Mouse (Mus musculus) lung, embryonic 14.5 days (tissue): ENCODE measurements around the gene Unc5cl. TPM values are rescaled to one million over a fixed set of nuclear protein-coding genes. Genes with fewer than 3 reads are reported as not detected.

Source experiments
- ATAC-seq: fragments of 200-750 bp; cut with Nextera tagmentation; 2 replicates; pipeline ENCODE4 v1.8.0; 2017; ENCODE audit warnings: mild to moderate bottlenecking, moderate TSS enrichment, moderate library complexity; ENCODE audit not compliant: insufficient read depth
- DNase-seq: peaks from one replicate; pipeline ENCODE4 v3.0.0-alpha.2; 2015
- H3K27ac ChIP-seq: fragments of 300-500 bp; sonication (generic); 2 replicates; pipeline ENCODE4 v1.5.1; 2014; ENCODE audit warnings: low read depth, mild to moderate bottlenecking, moderate library complexity
- H3K27me3 ChIP-seq: fragments of 300-500 bp; sonication (generic); 2 replicates; pipeline ENCODE4 v1.6.1; 2014; ENCODE audit warnings: low read length, control low read depth; ENCODE audit not compliant: insufficient read depth
- H3K36me3 ChIP-seq: fragments of 300-500 bp; sonication (generic); 2 replicates; pipeline ENCODE4 v1.6.1; 2014; ENCODE audit warnings: control low read depth; ENCODE audit not compliant: insufficient read depth
- H3K4me1 ChIP-seq: fragments of 300-500 bp; sonication (generic); 2 replicates; pipeline ENCODE4 v1.6.1; 2014; ENCODE audit warnings: antibody characterized with exemption, control low read depth; ENCODE audit not compliant: insufficient read depth
- H3K4me2 ChIP-seq: fragments of 300-500 bp; sonication (generic); 2 replicates; pipeline ENCODE4 v1.6.1; 2014; ENCODE audit warnings: mild to moderate bottlenecking
- H3K4me3 ChIP-seq: fragments of 300-500 bp; sonication (generic); 2 replicates; pipeline ENCODE4 v1.5.1; 2014; ENCODE audit warnings: low read depth, low read length
- H3K9ac ChIP-seq: fragments of 300-500 bp; sonication (generic); 2 replicates; pipeline ENCODE4 v1.6.1; 2014
- H3K9me3 ChIP-seq: fragments of 300-500 bp; sonication (generic); 2 replicates; pipeline ENCODE4 v1.6.1; 2016; ENCODE audit warnings: low read depth, low read length, control low read depth
- CTCF ChIP-seq: IDR thresholded peaks from 2 replicates; pipeline ENCODE4 v1.5.1; 2016; ENCODE audit warnings: antibody characterized with exemption, low read depth
- WGBS: fragments of 180-500 bp; shearing (Covaris S2); extraction: QIAGEN DNeasy Blood & Tissue Kit; methylation state at CpG from one replicate; pipeline ENCODE4 v1.1.7; 2014; 5-methylcytosine and 5-hydroxymethylcytosine counted together
- polyA plus RNA-seq: library from polyadenylated mRNA; unstranded; fragments of >200 nt; fragmentation: Nextera tagmentation; extraction: Ambion mirVana; gene quantifications from 2 replicates; pipeline ENCODE4 v1.2.1, GENCODE M21; 2014

The Unc5cl gene
- polyA plus RNA-seq, 1 experiment from 2014 or later, result 1.5 TPM

GRCm38 (mm10) chr17:48538328-48538727 lies 83.6 kb downstream of the Unc5cl start:
- Histone ChIP-seq H3K4me2 (no peak overlapping the region), H3K36me3 (no peaks in the 10 kb centered on the region), H3K9ac (no peak overlapping the region), H3K27ac (no peak overlapping the region), H3K9me3 (no peaks in the 10 kb centered on the region), H3K27me3 (no peaks in the 10 kb centered on the region), H3K4me1 (no peaks in the 10 kb centered on the region; the same call in 1 of the 2 replicates), H3K4me3 (no peak overlapping the region)
- ATAC-seq (no peak), DNase-seq (peak; percentile 67)
- TF ChIP-seq CTCF, result peak; percentile 72
- WGBS, result 71% methylated on average over 5 of the region's 5 CpGs

- Histone ChIP-seq H3K9ac (no peak overlapping the region), H3K9me3 (no peaks in the 10 kb centered on the region), H3K4me1 (no peaks in the 10 kb centered on the region; the same call in 1 of the 2 replicates), H3K27me3 (no peaks in the 10 kb centered on the region), H3K4me3 (no peak overlapping the region), H3K36me3 (no peaks in the 10 kb centered on the region), H3K4me2 (no peak overlapping the region), H3K27ac (no peak overlapping the region)
- TF ChIP-seq CTCF, result no peak
- ATAC-seq (no peak), DNase-seq (no peak)
- WGBS, result 89% methylated on average over 17 of the region's 17 CpGs
Observed at GRCm38 (mm10) chr17:48539326-48539725, 84.6 kb downstream of the Unc5cl start.

DNA sequence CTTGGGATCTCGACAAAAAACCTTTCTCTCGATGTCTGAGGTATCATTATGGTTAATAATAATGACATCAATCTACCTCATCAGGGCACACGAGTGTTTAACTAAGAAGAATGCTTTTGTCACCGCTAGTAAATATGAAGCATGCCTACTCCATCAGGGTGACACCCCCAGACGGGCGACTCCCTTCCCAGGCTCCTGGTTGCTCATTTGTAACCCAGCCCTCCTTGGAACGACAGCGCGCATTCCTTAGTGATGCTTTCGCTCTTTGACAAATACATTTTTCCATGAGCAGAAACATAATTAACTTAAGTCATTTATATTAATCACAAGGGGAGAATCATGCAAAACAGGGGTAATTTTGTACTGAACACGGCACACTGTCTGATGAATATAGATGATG lies 88.0 kb downstream of the Unc5cl start:
- Histone ChIP-seq H3K9me3 (no peaks in the 10 kb centered on the region), H3K27ac (no peak overlapping the region), H3K9ac (no peak overlapping the region), H3K4me2 (no peak overlapping the region), H3K27me3 (no peaks in the 10 kb centered on the region), H3K4me1 (no peaks in the 10 kb centered on the region; the same call in 1 of the 2 replicates), H3K4me3 (no peak overlapping the region), H3K36me3 (no peaks in the 10 kb centered on the region)
- WGBS, result 36% methylated on average over 11 of the region's 11 CpGs
- DNase-seq, result no peak
- no peak for TF ChIP-seq CTCF
- no peak for ATAC-seq

GRCm38 (mm10) chr17:48543301-48543765 lies 88.6 kb downstream of the Unc5cl start:
- Histone ChIP-seq H3K4me1 (no peaks in the 10 kb centered on the region; the same call in 1 of the 2 replicates), H3K9ac (no peak overlapping the region), H3K9me3 (no peaks in the 10 kb centered on the region), H3K4me2 (peak overlapping the region; percentile 23; the same call in 1 of the 2 replicates), H3K36me3 (no peaks in the 10 kb centered on the region), H3K27ac (0 out of 2 replicates have a peak overlapping the region, but pooled peaks have one; percentile 33), H3K27me3 (no peaks in the 10 kb centered on the region), H3K4me3 (no peak overlapping the region)
- WGBS, result 43% methylated on average over 15 of the region's 15 CpGs
- TF ChIP-seq CTCF, result no peak
- ATAC-seq (0 out of 2 replicates have a peak, but pooled peaks have one; percentile 27), DNase-seq (peak; percentile 33)

- no peaks in the 10 kb centered on the region for H3K36me3 ChIP-seq
- TF ChIP-seq CTCF, result no peak
- ATAC-seq, result peak; percentile 67; the same call in 1 of the 2 replicates
- no peaks in the 10 kb centered on the region; the same call in 1 of the 2 replicates for H3K4me1 ChIP-seq
- H3K27me3 ChIP-seq, result no peaks in the 10 kb centered on the region
- peak; percentile 58 for DNase-seq
- no peak overlapping the region for H3K27ac ChIP-seq
- H3K4me2 ChIP-seq, result peak overlapping the region; percentile 22; the same call in 1 of the 2 replicates
- WGBS, result 29% methylated on average over 9 of the region's 9 CpGs
- no peak overlapping the region for H3K4me3 ChIP-seq
- H3K9ac ChIP-seq, result no peak overlapping the region
- no peaks in the 10 kb centered on the region for H3K9me3 ChIP-seq
Observed at GRCm38 (mm10) chr17:48544722-48545121, 90.0 kb downstream of the Unc5cl start.

DNA sequence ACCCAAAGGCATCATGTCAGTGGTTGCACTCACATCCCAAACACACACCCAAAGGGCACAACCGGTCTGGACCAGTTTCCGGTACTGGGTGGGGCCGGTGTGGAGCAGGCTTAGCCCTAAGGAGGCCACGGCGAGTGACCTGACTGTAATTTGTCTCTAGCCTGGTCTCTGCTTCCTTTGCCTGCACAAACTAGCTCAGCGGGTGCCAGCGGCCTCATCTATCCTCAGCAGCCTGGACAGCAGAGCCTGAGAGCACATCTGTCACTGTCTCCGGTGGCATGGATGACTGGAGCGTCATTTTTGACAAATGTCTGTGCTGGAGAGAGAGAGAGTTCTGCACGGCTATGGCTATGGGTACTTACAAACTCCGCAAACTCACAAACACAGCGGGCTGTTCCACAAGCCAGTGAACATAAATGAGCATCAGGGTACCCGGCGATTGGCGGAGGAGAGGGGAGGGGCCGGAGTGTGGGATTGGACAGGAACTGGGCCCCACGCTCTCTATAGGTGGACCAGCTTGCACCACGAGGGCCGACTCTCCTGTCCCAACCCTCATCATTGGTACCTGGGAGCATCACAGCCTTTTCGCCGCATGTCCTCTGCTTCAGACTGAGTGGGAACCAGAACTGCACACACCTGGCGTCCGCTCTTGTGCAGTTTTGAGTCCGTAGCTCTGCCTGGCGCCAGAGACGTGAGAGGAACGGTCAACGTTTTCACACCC lies 90.7 kb downstream of the Unc5cl start:
- H3K27ac ChIP-seq, result no peak overlapping the region
- no peak for TF ChIP-seq CTCF

GRCm38 (mm10) chr17:48546036-48546435 lies 91.3 kb downstream of the Unc5cl start:
- Histone ChIP-seq H3K4me1 (no peaks in the 10 kb centered on the region; the same call in 1 of the 2 replicates), H3K27ac (no peak overlapping the region), H3K36me3 (no peaks in the 10 kb centered on the region), H3K4me3 (no peak overlapping the region), H3K4me2 (no peak overlapping the region), H3K9me3 (no peaks in the 10 kb centered on the region), H3K9ac (no peak overlapping the region), H3K27me3 (no peaks in the 10 kb centered on the region)
- ATAC-seq, result no peak
- WGBS, result 91% methylated on average over 11 of the region's 11 CpGs
- TF ChIP-seq CTCF, result no peak
- DNase-seq, result no peak

More for the DNA sequence above, 90.7 kb downstream of the Unc5cl start:
- Histone ChIP-seq H3K9ac (no peak overlapping the region), H3K4me2 (peak overlapping the region; percentile 22; the same call in 1 of the 2 replicates), H3K9me3 (no peaks in the 10 kb centered on the region), H3K36me3 (no peaks in the 10 kb centered on the region), H3K4me3 (no peak overlapping the region), H3K27me3 (no peaks in the 10 kb centered on the region), H3K4me1 (no peaks in the 10 kb centered on the region; the same call in 1 of the 2 replicates)
- ATAC-seq, result peak; percentile 72
- WGBS, result 48% methylated on average over 28 of the region's 28 CpGs
- DNase-seq, result peak; percentile 28
